Mouse (Mus musculus): ENCODE results near the gene Scnn1b.

Gene Scnn1b

DNA sequence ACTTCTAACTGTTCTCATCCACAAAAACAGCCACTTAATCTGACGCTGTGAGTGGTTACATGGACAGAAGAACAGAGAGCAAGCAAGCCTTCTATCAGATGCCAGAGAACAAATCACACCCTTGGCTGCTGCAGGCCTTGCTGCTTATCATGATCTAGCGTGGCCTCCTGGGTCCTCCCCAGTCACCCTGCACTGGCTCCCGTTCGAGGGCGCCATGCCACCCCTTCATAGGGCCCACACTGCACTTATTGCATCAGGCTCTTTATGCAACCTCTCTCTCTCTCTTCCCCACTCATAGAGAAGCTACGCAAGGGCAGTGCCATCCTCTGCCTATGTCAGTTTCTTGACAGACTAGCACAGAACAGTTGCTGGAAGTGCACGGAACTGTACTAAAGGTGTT lies 101.3 kb downstream of the Scnn1b start:
- no peak for DNase-seq (ENCODE audit: low spot score in 2 of 2)
